Mouse (Mus musculus): ENCODE data around the gene Ptger1. TPM values are rescaled to one million over a fixed set of nuclear protein-coding genes. Genes with fewer than 3 reads are reported as not detected.
A peak's percentile ranks its signal among the peaks of the same experiment; 100 is the strongest.

Ptger1 gene
- total and polyA plus RNA-seq, 3 experiments: 0.38 to 1.8 TPM; not detected in 1

DNA sequence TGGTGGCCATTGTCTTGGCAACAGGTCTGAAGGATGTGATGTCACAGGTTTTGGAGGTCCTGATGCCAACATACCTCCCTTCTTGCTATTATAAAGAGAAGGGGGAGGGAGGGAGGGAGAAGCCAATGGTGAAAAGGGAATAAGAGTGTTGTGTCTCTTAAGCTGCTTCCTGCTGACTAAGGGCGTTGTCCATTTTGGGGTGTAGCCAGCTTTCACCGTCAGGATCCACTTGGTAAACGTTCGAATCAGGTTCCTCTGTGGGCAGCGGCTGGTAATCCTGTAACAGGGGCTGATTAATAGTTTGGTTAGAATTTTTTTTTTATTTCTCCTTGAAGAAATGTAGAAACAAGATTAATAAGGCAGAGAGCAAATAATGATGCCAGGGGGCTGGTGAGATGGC lies 26.8 kb upstream of the Ptger1 start:
- no peak overlapping the region for H3K4me3 ChIP-seq (ENCODE audit: low read depth, low read length)
- no peak for ATAC-seq (ENCODE audit: extremely low read depth, insufficient number of reproducible peaks, low FRiP score, poor library complexity, severe bottlenecking)
- H3K27me3 ChIP-seq (ENCODE audit: insufficient read depth, low read length): peaks cover 46% of the 10 kb centered on the region
- TF ChIP-seq TAL1 (conservative IDR thresholded peaks at IDR 0.05; ENCODE audit: low read depth, low read length): no peak
- no peak for TF ChIP-seq POLR2AphosphoS5 (IDR thresholded peaks at IDR 0.05; ENCODE audit: insufficient replicate concordance, low read depth, low read length)
- no peak for TF ChIP-seq GATA2 (IDR thresholded peaks at IDR 0.05; ENCODE audit: borderline replicate concordance, low read depth, low read length)
- TF ChIP-seq CTCF (IDR thresholded peaks at IDR 0.05; ENCODE audit: low read depth, low read length): no peak
- no peak for TF ChIP-seq GATA1 (IDR thresholded peaks at IDR 0.05; ENCODE audit: borderline replicate concordance, low read length)
- H3K9me3 ChIP-seq (replicated peaks): peaks cover 4% of the 10 kb centered on the region
- no peak for DNase-seq (ENCODE audit: low spot score)
- no peaks in the 10 kb centered on the region for H3K4me1 ChIP-seq (ENCODE audit: insufficient read depth, low read depth, low read length)
- no peaks in the 10 kb centered on the region for H3K36me3 ChIP-seq (replicated peaks)

DNA sequence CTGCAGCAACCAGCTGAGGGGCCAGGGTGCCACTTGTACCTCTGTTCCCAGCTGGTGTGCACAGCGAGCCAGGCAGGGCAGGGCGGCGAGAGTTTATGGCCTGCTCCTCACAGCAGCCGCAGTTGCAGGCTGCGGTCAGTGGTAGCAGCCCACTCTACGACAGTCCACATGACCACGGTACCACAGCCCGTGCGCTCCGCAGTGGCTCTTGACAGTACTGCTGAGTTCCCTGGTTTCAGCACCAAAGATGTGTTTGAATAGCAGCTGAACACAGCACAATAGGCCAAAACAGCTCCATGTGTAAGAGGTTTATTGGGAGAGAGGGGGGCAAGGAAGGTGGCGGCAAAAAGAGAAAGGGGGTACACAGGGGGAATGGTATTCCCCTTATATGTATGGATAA lies 19.0 kb upstream of the Ptger1 start:
- no peak for DNase-seq (ENCODE audit: low spot score)
- no peak for ATAC-seq (ENCODE audit: extremely low read depth, insufficient number of reproducible peaks, low FRiP score, poor library complexity, severe bottlenecking)
- H3K4me1 ChIP-seq (ENCODE audit: insufficient read depth, low read depth, low read length): peaks cover 7% of the 10 kb centered on the region
- H3K4me3 ChIP-seq (ENCODE audit: low read depth, low read length): no peak overlapping the region
- no peak for TF ChIP-seq GATA1 (IDR thresholded peaks at IDR 0.05; ENCODE audit: borderline replicate concordance, low read length)
- TF ChIP-seq CTCF (IDR thresholded peaks at IDR 0.05; ENCODE audit: low read depth, low read length): no peak
- H3K9me3 ChIP-seq (replicated peaks): peaks cover 8% of the 10 kb centered on the region
- no peaks in the 10 kb centered on the region for H3K36me3 ChIP-seq (replicated peaks)
- peaks cover 32% of the 10 kb centered on the region for H3K27me3 ChIP-seq (ENCODE audit: insufficient read depth, low read length)

DNA sequence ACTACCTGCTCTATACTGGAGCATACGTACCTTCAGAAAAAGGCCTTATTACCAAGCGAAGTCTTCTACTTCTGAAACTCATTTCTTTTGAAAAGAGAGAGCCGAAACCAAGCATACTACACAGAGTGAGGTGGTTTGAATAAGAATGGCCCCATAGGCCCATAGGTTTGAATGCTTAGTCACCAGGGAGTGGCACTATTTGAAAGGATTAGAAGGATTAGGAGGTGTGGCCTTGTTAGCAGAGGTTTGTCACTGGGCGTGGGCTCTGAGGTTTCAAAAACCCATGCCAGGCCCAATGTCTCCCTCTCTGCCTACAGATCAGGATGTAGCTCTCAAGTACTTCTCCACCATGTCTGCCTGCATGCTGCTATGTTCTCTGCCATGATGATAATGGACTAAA lies 18.4 kb upstream of the Ptger1 start:
- ATAC-seq (ENCODE audit: extremely low read depth, insufficient number of reproducible peaks, low FRiP score, poor library complexity, severe bottlenecking) (no peak), DNase-seq (ENCODE audit: low spot score) (no peak)
- Histone ChIP-seq H3K9me3 (replicated peaks) (peaks cover 8% of the 10 kb centered on the region), H3K4me3 (ENCODE audit: low read depth, low read length) (no peak overlapping the region), H3K27me3 (ENCODE audit: insufficient read depth, low read length) (peaks cover 26% of the 10 kb centered on the region), H3K4me1 (ENCODE audit: insufficient read depth, low read depth, low read length) (peaks cover 11% of the 10 kb centered on the region), H3K36me3 (replicated peaks) (no peaks in the 10 kb centered on the region)
- no peak for TF ChIP-seq TAL1 (conservative IDR thresholded peaks at IDR 0.05; ENCODE audit: low read depth, low read length)
- TF ChIP-seq POLR2AphosphoS5 (IDR thresholded peaks at IDR 0.05; ENCODE audit: insufficient replicate concordance, low read depth, low read length): no peak
- TF ChIP-seq GATA2 (IDR thresholded peaks at IDR 0.05; ENCODE audit: borderline replicate concordance, low read depth, low read length): no peak
- TF ChIP-seq GATA1 (IDR thresholded peaks at IDR 0.05; ENCODE audit: borderline replicate concordance, low read length): no peak
- TF ChIP-seq CTCF (IDR thresholded peaks at IDR 0.05; ENCODE audit: low read depth, low read length): no peak

DNA sequence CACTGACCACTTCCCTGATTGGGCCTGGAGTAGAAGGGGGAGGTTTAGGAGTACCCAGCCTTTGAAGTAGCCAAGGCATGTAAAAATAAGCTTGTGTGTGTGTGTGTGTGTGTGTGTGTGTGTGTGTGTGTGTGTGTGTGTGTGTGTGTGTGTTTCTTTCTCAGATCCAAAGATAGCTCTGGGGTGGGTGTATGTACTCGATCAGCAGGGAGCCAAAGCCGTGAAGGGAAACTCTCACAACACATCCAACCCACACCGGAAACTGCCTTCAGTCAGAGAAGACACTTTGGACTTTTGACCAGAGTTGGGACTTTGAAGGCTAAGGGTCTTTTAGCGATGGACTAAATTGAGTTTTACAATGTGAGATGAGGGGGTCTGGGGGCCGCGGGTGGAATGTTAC lies 16.8 kb upstream of the Ptger1 start:
- Histone ChIP-seq H3K4me3 (ENCODE audit: low read depth, low read length) (no peak overlapping the region), H3K9me3 (replicated peaks) (peaks cover 8% of the 10 kb centered on the region), H3K27me3 (ENCODE audit: insufficient read depth, low read length) (peaks cover 18% of the 10 kb centered on the region), H3K4me1 (ENCODE audit: insufficient read depth, low read depth, low read length) (peaks cover 21% of the 10 kb centered on the region), H3K36me3 (replicated peaks) (peaks cover 8% of the 10 kb centered on the region)
- ATAC-seq (ENCODE audit: extremely low read depth, insufficient number of reproducible peaks, low FRiP score, poor library complexity, severe bottlenecking) (no peak), DNase-seq (ENCODE audit: low spot score) (no peak)
- TF ChIP-seq GATA2 (IDR thresholded peaks at IDR 0.05; ENCODE audit: borderline replicate concordance, low read depth, low read length) (no peak), CTCF (IDR thresholded peaks at IDR 0.05; ENCODE audit: low read depth, low read length) (no peak), POLR2AphosphoS5 (IDR thresholded peaks at IDR 0.05; ENCODE audit: insufficient replicate concordance, low read depth, low read length) (no peak), TAL1 (conservative IDR thresholded peaks at IDR 0.05; ENCODE audit: low read depth, low read length) (no peak), GATA1 (IDR thresholded peaks at IDR 0.05; ENCODE audit: borderline replicate concordance, low read length) (no peak)

DNA sequence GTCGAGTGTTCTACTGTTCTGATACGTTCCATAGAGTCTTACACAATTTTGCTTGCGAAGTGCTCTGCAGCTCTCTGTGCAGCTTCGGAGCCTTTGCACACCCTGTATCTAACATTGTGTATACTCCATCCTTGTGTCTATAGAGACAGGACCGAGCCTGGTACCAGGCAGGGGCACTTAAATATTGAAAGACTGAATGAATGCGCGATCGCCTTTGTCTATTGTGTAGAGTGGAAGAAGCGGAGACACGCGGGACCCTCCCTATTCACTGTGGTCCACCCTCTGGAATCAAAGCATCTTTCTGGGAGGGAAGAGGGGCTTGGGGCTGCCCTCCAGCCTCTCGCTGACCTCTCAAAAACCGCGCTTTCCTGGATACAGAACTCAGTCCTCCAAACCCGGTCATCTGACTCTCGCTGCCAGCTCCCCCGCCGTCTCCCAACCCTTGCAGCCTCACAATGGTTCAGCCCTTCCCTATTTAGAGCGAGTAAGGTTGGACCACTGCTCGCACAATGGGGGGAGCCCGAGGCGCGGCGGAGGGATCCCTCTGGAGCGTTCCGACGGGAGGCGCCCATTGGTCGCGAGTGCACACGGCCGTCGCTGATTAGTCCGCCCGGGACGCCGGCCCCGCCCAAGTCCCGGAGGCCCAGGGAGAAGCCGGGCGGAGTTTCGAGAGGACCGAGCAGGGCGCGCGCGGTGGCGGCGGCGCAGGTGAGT lies 14.3 kb upstream of the Ptger1 start, which contains the start of gene Gipc1:
TSS of gene Gipc1 (plus strand) at position 648 of the 714 bp plus-strand sequence.
- peaks cover 8% of the 10 kb centered on the region for H3K9me3 ChIP-seq (replicated peaks)
- H3K27me3 ChIP-seq (ENCODE audit: insufficient read depth, low read length): peaks cover 8% of the 10 kb centered on the region
- ATAC-seq (ENCODE audit: extremely low read depth, insufficient number of reproducible peaks, low FRiP score, poor library complexity, severe bottlenecking): peak; percentile 98
- DNase-seq (ENCODE audit: low spot score): peak; percentile 99
- H3K4me1 ChIP-seq (ENCODE audit: insufficient read depth, low read depth, low read length): peaks cover 24% of the 10 kb centered on the region
- H3K4me3 ChIP-seq (ENCODE audit: low read depth, low read length): peak within 1 kb of the TSS; percentile 86
- peaks cover 31% of the 10 kb centered on the region for H3K36me3 ChIP-seq (replicated peaks)
- TF ChIP-seq TAL1 (conservative IDR thresholded peaks at IDR 0.05; ENCODE audit: low read depth, low read length): no peak
- TF ChIP-seq CTCF (IDR thresholded peaks at IDR 0.05; ENCODE audit: low read depth, low read length): no peak
- TF ChIP-seq GATA1 (IDR thresholded peaks at IDR 0.05; ENCODE audit: borderline replicate concordance, low read length): no peak
- no peak for TF ChIP-seq POLR2AphosphoS5 (IDR thresholded peaks at IDR 0.05; ENCODE audit: insufficient replicate concordance, low read depth, low read length)
- TF ChIP-seq GATA2 (IDR thresholded peaks at IDR 0.05; ENCODE audit: borderline replicate concordance, low read depth, low read length): no peak

DNA sequence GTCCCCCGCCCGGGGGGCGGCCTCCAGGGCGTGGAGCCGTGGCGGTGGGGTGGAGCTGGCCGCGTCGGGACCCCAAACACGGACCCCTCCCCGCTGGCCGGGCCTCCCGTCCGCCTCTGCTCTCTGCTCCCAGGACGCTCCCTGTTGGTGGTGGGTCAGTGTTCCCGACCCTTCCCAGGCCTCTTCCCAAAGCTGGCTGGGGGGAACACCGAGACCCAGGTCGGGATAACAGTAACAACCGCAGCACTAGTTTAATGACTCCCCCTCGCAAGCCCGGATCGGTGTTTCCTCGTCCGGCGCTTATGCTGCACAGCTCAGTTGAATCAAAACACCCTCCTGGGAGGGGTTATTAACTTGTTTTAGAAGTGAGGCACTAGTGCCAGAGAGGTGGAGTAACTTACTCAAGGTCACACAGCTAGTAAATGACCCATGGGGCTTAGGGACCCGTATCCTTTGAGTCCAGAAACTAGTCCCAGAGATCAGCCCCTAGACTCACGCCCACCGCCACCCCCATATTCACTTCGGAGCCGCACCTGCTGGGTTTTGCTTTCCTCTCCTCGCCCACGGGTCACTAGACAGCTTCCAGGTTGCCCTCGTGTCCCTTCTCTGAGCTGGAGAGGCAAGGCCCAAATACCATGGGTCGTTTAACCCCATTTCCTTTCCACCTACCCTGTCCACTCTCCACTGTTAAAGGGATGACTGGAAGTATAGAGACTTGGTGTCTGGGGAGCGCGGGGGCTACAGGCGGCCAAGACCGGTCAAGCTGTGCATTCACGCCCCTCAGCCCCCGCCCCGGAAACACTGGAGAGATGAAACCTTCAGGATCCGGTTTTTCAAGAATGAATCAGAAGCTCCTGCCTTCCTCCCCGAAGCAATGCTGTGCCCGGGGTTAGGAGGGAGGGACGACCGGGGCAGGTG lies 13.5 kb upstream of the Ptger1 start:
- Histone ChIP-seq H3K9me3 (replicated peaks) (peaks cover 5% of the 10 kb centered on the region), H3K4me1 (ENCODE audit: insufficient read depth, low read depth, low read length) (peaks cover 24% of the 10 kb centered on the region), H3K36me3 (replicated peaks) (peaks cover 37% of the 10 kb centered on the region), H3K27me3 (ENCODE audit: insufficient read depth, low read length) (0 out of 2 replicates have a peak, but pooled peaks cover 3% of the 10 kb centered on the region), H3K4me3 (ENCODE audit: low read depth, low read length) (peak overlapping the region; percentile 86)
- no peak for ATAC-seq (ENCODE audit: extremely low read depth, insufficient number of reproducible peaks, low FRiP score, poor library complexity, severe bottlenecking)
- TF ChIP-seq POLR2AphosphoS5 (IDR thresholded peaks at IDR 0.05; ENCODE audit: insufficient replicate concordance, low read depth, low read length) (no peak), GATA1 (IDR thresholded peaks at IDR 0.05; ENCODE audit: borderline replicate concordance, low read length) (no peak), CTCF (IDR thresholded peaks at IDR 0.05; ENCODE audit: low read depth, low read length) (no peak), GATA2 (IDR thresholded peaks at IDR 0.05; ENCODE audit: borderline replicate concordance, low read depth, low read length) (no peak), TAL1 (conservative IDR thresholded peaks at IDR 0.05; ENCODE audit: low read depth, low read length) (no peak)
- DNase-seq (ENCODE audit: low spot score): no peak
